Mouse (Mus musculus) thymus, adult 2 months (tissue): ENCODE measurements around the gene Lrfn2. TPM values are rescaled to one million over a fixed set of nuclear protein-coding genes. Genes with fewer than 3 reads are reported as not detected.
A peak's percentile ranks its signal among the peaks of the same experiment; 100 is the strongest.

Experiments
- DNase-seq: peaks from one replicate; pipeline ENCODE4 v3.0.0; 2021
- H3K27ac ChIP-seq: fragments of 200-500 bp; 2 replicates; pipeline ENCODE4 v1.5.1; 2012; ENCODE audit warnings: low read length, control low read depth; ENCODE audit not compliant: control insufficient read depth, insufficient read depth
- H3K27me3 ChIP-seq: fragments of 200-500 bp; 2 replicates; pipeline ENCODE4 v1.6.1; 2012; ENCODE audit warnings: mild to moderate bottlenecking, low read length, moderate library complexity, mixed read lengths; ENCODE audit not compliant: control insufficient read depth, insufficient read depth
- H3K36me3 ChIP-seq: fragments of 200-500 bp; 2 replicates; pipeline ENCODE4 v1.6.1; 2012; ENCODE audit warnings: mild to moderate bottlenecking, low read length, moderate library complexity; ENCODE audit not compliant: control insufficient read depth, insufficient read depth
- H3K4me1 ChIP-seq: fragments of 200-500 bp; replicated peaks from 2 replicates; pipeline ENCODE4 v1.6.1; 2012; ENCODE audit warnings: low read length; ENCODE audit not compliant: control insufficient read depth, insufficient read depth
- H3K4me3 ChIP-seq: fragments of 200-500 bp; 2 replicates; pipeline ENCODE4 v1.5.1; 2012; ENCODE audit warnings: mild to moderate bottlenecking, low read length, control low read depth, moderate library complexity; ENCODE audit not compliant: control insufficient read depth, insufficient read depth
- CTCF ChIP-seq: fragments of 200-500 bp; IDR thresholded peaks from 2 replicates; pipeline ENCODE4 v1.5.1; 2012; ENCODE audit warnings: mild to moderate bottlenecking, control low read depth, low read length, moderate library complexity, borderline replicate concordance; ENCODE audit not compliant: control insufficient read depth, poor library complexity, insufficient read depth; ENCODE audit errors: extremely low read depth
- POLR2A ChIP-seq: fragments of 200-500 bp; IDR thresholded peaks from 2 replicates; pipeline ENCODE4 v1.6.1; 2012; ENCODE audit warnings: mild to moderate bottlenecking, low read length, control low read depth, moderate library complexity; ENCODE audit not compliant: control insufficient read depth, poor library complexity, insufficient read depth; ENCODE audit errors: extremely low read depth
- WGBS: fragments of 180-500 bp; shearing (Covaris S2); methylation state at CpG from one replicate; pipeline ENCODE4 v1.1.7; 2018; 5-methylcytosine and 5-hydroxymethylcytosine counted together
- polyA plus RNA-seq: library from polyadenylated mRNA; depleted of rRNA; stranded (reverse); fragments of >200 nt; gene quantifications from 2 replicates; pipeline ENCODE4 v1.2.3, GENCODE M21; 2012

The Lrfn2 gene
- polyA plus RNA-seq, 1 experiment: 0.49 TPM

DNA sequence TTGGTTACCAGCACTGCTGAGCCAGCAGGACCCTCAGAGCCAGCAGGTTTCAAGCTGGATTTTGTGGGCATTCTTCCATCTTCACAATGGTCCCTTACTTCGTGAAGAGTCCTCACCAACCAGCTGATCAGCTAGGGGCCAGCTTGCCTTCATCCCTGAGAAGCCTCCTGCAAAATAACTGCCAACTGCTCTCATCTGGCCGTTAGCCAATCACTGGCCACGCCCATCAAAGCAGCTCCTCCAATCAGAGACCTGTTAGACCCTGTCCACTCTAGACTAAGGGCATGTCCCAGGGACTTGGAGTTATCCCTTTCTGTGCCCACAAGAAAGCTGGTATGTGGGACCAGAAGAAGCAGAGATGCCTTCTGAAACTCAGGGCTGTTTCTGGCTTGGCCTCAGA lies 181.2 kb downstream of the Lrfn2 start:
- no peaks in the 10 kb centered on the region for H3K27me3 ChIP-seq
- H3K4me3 ChIP-seq: no peak overlapping the region
- TF ChIP-seq CTCF (no peak), POLR2A (no peak)
- H3K36me3 ChIP-seq: no peaks in the 10 kb centered on the region
- no peaks in the 10 kb centered on the region for H3K4me1 ChIP-seq
- no peak overlapping the region for H3K27ac ChIP-seq
- DNase-seq: no peak
- WGBS: 71% methylated on average over 3 of the region's 3 CpGs

DNA sequence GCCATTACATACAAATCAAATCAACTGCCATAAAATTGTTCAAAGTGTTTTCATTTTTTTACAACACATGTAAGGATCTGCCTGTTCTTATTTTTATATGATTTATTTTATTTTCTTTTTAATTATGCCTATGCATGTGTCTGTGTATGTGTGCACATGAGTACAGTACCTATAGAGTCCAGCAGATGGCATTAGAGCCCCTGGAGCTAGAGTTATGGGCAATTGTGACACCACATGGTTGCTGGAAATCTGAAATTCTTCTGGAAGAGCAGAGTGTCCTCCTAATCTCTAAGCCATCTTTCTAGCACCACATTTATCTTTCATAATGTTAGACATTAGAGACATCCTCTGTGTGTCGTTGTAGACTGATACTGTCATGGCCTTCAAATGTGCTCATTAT lies 192.0 kb downstream of the Lrfn2 start:
- 95% methylated on average over 1 of the region's 1 CpGs for WGBS
- no peak for TF ChIP-seq POLR2A
- TF ChIP-seq CTCF: no peak
- no peak overlapping the region for H3K27ac ChIP-seq

DNA sequence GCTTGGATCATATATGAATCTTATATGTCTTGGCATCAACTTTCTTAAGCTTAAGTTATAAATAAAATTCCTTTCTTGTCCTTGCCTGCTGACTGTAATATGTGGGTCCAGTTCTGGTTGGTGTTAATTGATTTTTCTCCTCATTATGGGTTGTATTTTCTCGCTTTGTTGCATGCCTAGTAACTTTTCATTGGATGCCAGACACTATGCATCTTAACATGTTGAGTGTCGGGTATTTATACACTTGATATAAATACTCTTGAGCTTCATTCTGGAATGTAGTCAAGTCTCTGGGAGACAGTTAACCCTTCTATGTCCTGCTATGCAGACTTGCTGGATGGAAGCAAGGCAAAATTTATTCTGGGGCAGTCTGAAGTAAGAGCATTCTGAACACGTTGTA lies 192.5 kb downstream of the Lrfn2 start:
- H3K4me1 ChIP-seq: no peaks in the 10 kb centered on the region
- no peak overlapping the region for H3K27ac ChIP-seq
- WGBS: 88% methylated on average over 3 of the region's 3 CpGs
- H3K4me3 ChIP-seq: no peak overlapping the region
- no peaks in the 10 kb centered on the region for H3K27me3 ChIP-seq
- DNase-seq: no peak
- no peaks in the 10 kb centered on the region for H3K36me3 ChIP-seq
- TF ChIP-seq POLR2A (no peak), CTCF (no peak)

More for the DNA sequence above, 192.0 kb downstream of the Lrfn2 start:
- peak; percentile 16 for DNase-seq
- no peak overlapping the region for H3K4me3 ChIP-seq
- H3K36me3 ChIP-seq: no peaks in the 10 kb centered on the region
- no peaks in the 10 kb centered on the region for H3K27me3 ChIP-seq
- no peaks in the 10 kb centered on the region for H3K4me1 ChIP-seq
